Mouse (Mus musculus): Measurements from ENCODE around the gene Gpr4. TPM values are rescaled to one million over a fixed set of nuclear protein-coding genes. Genes with fewer than 3 reads are reported as not detected.

The Gpr4 gene
- polyA plus RNA-seq, 1 experiment from 2014 or later: 1.8 TPM

DNA sequence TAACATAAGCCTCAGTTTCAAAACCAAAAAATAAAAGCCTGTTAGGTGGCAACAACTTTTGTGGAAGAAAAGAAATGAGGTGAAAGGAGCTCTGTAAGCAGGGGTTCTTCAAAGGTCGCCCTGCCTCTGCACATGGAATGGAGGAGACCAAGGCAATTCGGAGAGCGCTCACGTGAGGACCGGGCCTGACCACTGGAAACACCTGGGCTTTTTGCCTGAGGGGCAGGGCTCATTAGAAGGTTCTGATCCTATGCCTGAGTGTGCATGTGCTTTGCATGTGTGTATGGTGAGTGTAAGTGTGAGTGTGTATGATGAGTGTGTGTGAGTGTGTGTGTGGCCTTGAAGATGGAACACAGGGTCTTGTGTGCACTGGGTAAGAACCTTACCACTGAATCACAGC lies 18.6 kb downstream of the Gpr4 start:
- no peak for ATAC-seq (replicated peaks; ENCODE audit: insufficient number of reproducible peaks, low FRiP score, low TSS enrichment, low read depth)
- H3K9ac ChIP-seq (replicated peaks; ENCODE audit: low read length): no peak overlapping the region

GRCm38 (mm10) chr7:19231849-19232248 lies 19.5 kb downstream of the Gpr4 start:
- no peak for ATAC-seq (replicated peaks; ENCODE audit: insufficient number of reproducible peaks, low FRiP score, low TSS enrichment, low read depth)
- no peak for DNase-seq (ENCODE audit: low spot score)
- Histone ChIP-seq H3K27me3 (ENCODE audit: control insufficient read depth, insufficient read depth, low read length) (no peaks in the 10 kb centered on the region), H3K9ac (replicated peaks; ENCODE audit: low read length) (no peak overlapping the region), H3K27ac (replicated peaks; ENCODE audit: low read depth, low read length) (no peak overlapping the region), H3K36me3 (replicated peaks; ENCODE audit: control insufficient read depth, insufficient read depth, low read depth, low read length) (no peaks in the 10 kb centered on the region), H3K4me1 (ENCODE audit: control insufficient read depth, insufficient read depth, low read length) (no peaks in the 10 kb centered on the region), H3K4me3 (ENCODE audit: low read depth, low read length) (no peak overlapping the region), H3K4me2 (ENCODE audit: low read depth, low read length) (no peak overlapping the region), H3K9me3 (replicated peaks; ENCODE audit: control insufficient read depth, low read length) (no peaks in the 10 kb centered on the region)
- WGBS: 85% methylated on average over 3 of the region's 3 CpGs

More for the DNA sequence above, 18.6 kb downstream of the Gpr4 start:
- WGBS: 93% methylated on average over 5 of the region's 5 CpGs
- H3K4me2 ChIP-seq (ENCODE audit: low read depth, low read length): no peak overlapping the region
- no peaks in the 10 kb centered on the region for H3K4me1 ChIP-seq (ENCODE audit: control insufficient read depth, insufficient read depth, low read length)
- no peaks in the 10 kb centered on the region for H3K36me3 ChIP-seq (replicated peaks; ENCODE audit: control insufficient read depth, insufficient read depth, low read depth, low read length)
- no peak overlapping the region for H3K4me3 ChIP-seq (ENCODE audit: low read depth, low read length)
- no peaks in the 10 kb centered on the region for H3K27me3 ChIP-seq (ENCODE audit: control insufficient read depth, insufficient read depth, low read length)
- H3K9me3 ChIP-seq (replicated peaks; ENCODE audit: control insufficient read depth, low read length): no peaks in the 10 kb centered on the region
- H3K27ac ChIP-seq (replicated peaks; ENCODE audit: low read depth, low read length): no peak overlapping the region
- DNase-seq (ENCODE audit: low spot score): no peak

- H3K4me3 ChIP-seq (ENCODE audit: low read depth, low read length): no peak overlapping the region
- H3K4me2 ChIP-seq (ENCODE audit: low read depth, low read length): no peak overlapping the region
- no peak overlapping the region for H3K27ac ChIP-seq (replicated peaks; ENCODE audit: low read depth, low read length)
- H3K4me1 ChIP-seq (ENCODE audit: control insufficient read depth, insufficient read depth, low read length): no peaks in the 10 kb centered on the region
- H3K9me3 ChIP-seq (replicated peaks; ENCODE audit: control insufficient read depth, low read length): no peaks in the 10 kb centered on the region
- no peaks in the 10 kb centered on the region for H3K36me3 ChIP-seq (replicated peaks; ENCODE audit: control insufficient read depth, insufficient read depth, low read depth, low read length)
- ATAC-seq (replicated peaks; ENCODE audit: insufficient number of reproducible peaks, low FRiP score, low TSS enrichment, low read depth): no peak
- H3K27me3 ChIP-seq (ENCODE audit: control insufficient read depth, insufficient read depth, low read length): no peaks in the 10 kb centered on the region
- no peak for DNase-seq (ENCODE audit: low spot score)
- WGBS: 77% methylated on average over 5 of the region's 5 CpGs
- no peak overlapping the region for H3K9ac ChIP-seq (replicated peaks; ENCODE audit: low read length)
These were observed 22.3 kb downstream of the Gpr4 start for GRCm38 (mm10) chr7:19234652-19235051.

GRCm38 (mm10) chr7:19235092-19235671 lies 22.8 kb downstream of the Gpr4 start:
- H3K9me3 ChIP-seq (replicated peaks; ENCODE audit: control insufficient read depth, low read length): no peaks in the 10 kb centered on the region
- DNase-seq (ENCODE audit: low spot score) (no peak), ATAC-seq (replicated peaks; ENCODE audit: insufficient number of reproducible peaks, low FRiP score, low TSS enrichment, low read depth) (no peak)
- no peaks in the 10 kb centered on the region for H3K4me1 ChIP-seq (ENCODE audit: control insufficient read depth, insufficient read depth, low read length)
- no peak overlapping the region; the same call in 1 of the 2 replicates for H3K9ac ChIP-seq (replicated peaks; ENCODE audit: low read length)
- no peaks in the 10 kb centered on the region for H3K27me3 ChIP-seq (ENCODE audit: control insufficient read depth, insufficient read depth, low read length)
- H3K27ac ChIP-seq (replicated peaks; ENCODE audit: low read depth, low read length): no peak overlapping the region
- H3K4me3 ChIP-seq (ENCODE audit: low read depth, low read length): no peak overlapping the region
- H3K36me3 ChIP-seq (replicated peaks; ENCODE audit: control insufficient read depth, insufficient read depth, low read depth, low read length): no peaks in the 10 kb centered on the region
- no peak overlapping the region for H3K4me2 ChIP-seq (ENCODE audit: low read depth, low read length)
- 92% methylated on average over 2 of the region's 2 CpGs for WGBS

DNA sequence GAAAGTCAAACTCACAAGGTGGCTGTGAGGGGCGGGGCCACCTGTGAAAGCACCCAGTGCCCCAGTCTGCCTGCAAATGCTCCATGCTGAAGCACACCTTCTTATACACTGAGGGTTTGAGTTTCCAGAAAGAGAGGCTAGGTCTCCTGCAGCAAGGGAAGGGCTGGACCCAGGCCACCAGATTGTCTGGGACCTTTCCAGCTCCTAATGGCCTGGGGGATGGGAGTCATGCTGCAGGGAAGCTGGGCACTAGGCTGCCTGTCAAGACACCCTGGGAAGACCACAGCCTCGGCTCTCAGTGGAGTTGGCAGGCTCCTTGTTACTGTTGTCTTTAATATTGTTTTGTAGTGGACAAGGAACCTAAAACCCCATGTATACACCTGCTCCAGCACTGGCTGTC lies 24.1 kb downstream of the Gpr4 start:
- Histone ChIP-seq H3K9ac (replicated peaks; ENCODE audit: low read length) (no peak overlapping the region), H3K27ac (replicated peaks; ENCODE audit: low read depth, low read length) (no peak overlapping the region), H3K4me2 (ENCODE audit: low read depth, low read length) (no peak overlapping the region), H3K4me3 (ENCODE audit: low read depth, low read length) (no peak overlapping the region), H3K4me1 (ENCODE audit: control insufficient read depth, insufficient read depth, low read length) (no peaks in the 10 kb centered on the region), H3K36me3 (replicated peaks; ENCODE audit: control insufficient read depth, insufficient read depth, low read depth, low read length) (no peaks in the 10 kb centered on the region), H3K9me3 (replicated peaks; ENCODE audit: control insufficient read depth, low read length) (no peaks in the 10 kb centered on the region), H3K27me3 (ENCODE audit: control insufficient read depth, insufficient read depth, low read length) (no peaks in the 10 kb centered on the region)
- ATAC-seq (replicated peaks; ENCODE audit: insufficient number of reproducible peaks, low FRiP score, low TSS enrichment, low read depth): no peak
- 81% methylated on average over 2 of the region's 2 CpGs for WGBS
- DNase-seq (ENCODE audit: low spot score): no peak

GRCm38 (mm10) chr7:19238344-19238743 lies 26.0 kb downstream of the Gpr4 start:
- Histone ChIP-seq H3K4me2 (ENCODE audit: low read depth, low read length) (no peak overlapping the region), H3K36me3 (replicated peaks; ENCODE audit: control insufficient read depth, insufficient read depth, low read depth, low read length) (no peaks in the 10 kb centered on the region), H3K27me3 (ENCODE audit: control insufficient read depth, insufficient read depth, low read length) (no peaks in the 10 kb centered on the region), H3K4me1 (ENCODE audit: control insufficient read depth, insufficient read depth, low read length) (no peaks in the 10 kb centered on the region), H3K9ac (replicated peaks; ENCODE audit: low read length) (no peak overlapping the region), H3K9me3 (replicated peaks; ENCODE audit: control insufficient read depth, low read length) (no peaks in the 10 kb centered on the region), H3K27ac (replicated peaks; ENCODE audit: low read depth, low read length) (no peak overlapping the region), H3K4me3 (ENCODE audit: low read depth, low read length) (no peak overlapping the region)
- DNase-seq (ENCODE audit: low spot score) (no peak), ATAC-seq (replicated peaks; ENCODE audit: insufficient number of reproducible peaks, low FRiP score, low TSS enrichment, low read depth) (no peak)
- 96% methylated on average over 4 of the region's 4 CpGs for WGBS

DNA sequence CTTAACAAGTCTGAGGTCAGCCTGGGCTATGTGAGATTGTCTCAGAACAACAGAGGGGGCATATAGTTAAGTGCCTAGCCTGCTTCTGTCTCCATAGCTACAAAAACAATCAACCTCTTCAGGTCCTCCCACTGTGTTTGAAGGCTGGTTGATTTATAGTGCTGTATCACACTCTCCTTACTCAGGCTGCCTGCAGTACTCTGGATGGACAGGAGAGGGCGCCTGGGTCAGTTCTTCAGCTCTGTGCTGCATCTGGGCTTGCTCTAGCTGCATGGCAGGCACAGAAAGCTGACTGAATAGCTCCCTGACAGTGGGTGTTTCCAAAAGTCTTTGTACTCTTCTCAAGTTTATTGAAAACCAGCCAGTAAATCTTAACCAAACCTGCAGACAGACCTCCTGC lies 27.1 kb downstream of the Gpr4 start:
- no peaks in the 10 kb centered on the region for H3K36me3 ChIP-seq (replicated peaks; ENCODE audit: control insufficient read depth, insufficient read depth, low read depth, low read length)
- H3K9me3 ChIP-seq (replicated peaks; ENCODE audit: control insufficient read depth, low read length): no peaks in the 10 kb centered on the region
- WGBS: 0% methylated on average over 1 of the region's 1 CpGs
- H3K9ac ChIP-seq (replicated peaks; ENCODE audit: low read length): no peak overlapping the region
- ATAC-seq (replicated peaks; ENCODE audit: insufficient number of reproducible peaks, low FRiP score, low TSS enrichment, low read depth) (peak; percentile 81), DNase-seq (ENCODE audit: low spot score) (peak; percentile 88)
- no peak overlapping the region for H3K4me3 ChIP-seq (ENCODE audit: low read depth, low read length)
- no peaks in the 10 kb centered on the region for H3K27me3 ChIP-seq (ENCODE audit: control insufficient read depth, insufficient read depth, low read length)
- H3K4me1 ChIP-seq (ENCODE audit: control insufficient read depth, insufficient read depth, low read length): no peaks in the 10 kb centered on the region
- H3K4me2 ChIP-seq (ENCODE audit: low read depth, low read length): no peak overlapping the region
- H3K27ac ChIP-seq (replicated peaks; ENCODE audit: low read depth, low read length): no peak overlapping the region

GRCm38 (mm10) chr7:19239986-19240385 lies 27.6 kb downstream of the Gpr4 start:
- no peak overlapping the region for H3K4me3 ChIP-seq (ENCODE audit: low read depth, low read length)
- no peak overlapping the region for H3K27ac ChIP-seq (replicated peaks; ENCODE audit: low read depth, low read length)
- DNase-seq (ENCODE audit: low spot score) (no peak), ATAC-seq (replicated peaks; ENCODE audit: insufficient number of reproducible peaks, low FRiP score, low TSS enrichment, low read depth) (no peak)
- no peaks in the 10 kb centered on the region for H3K27me3 ChIP-seq (ENCODE audit: control insufficient read depth, insufficient read depth, low read length)
- H3K36me3 ChIP-seq (replicated peaks; ENCODE audit: control insufficient read depth, insufficient read depth, low read depth, low read length): no peaks in the 10 kb centered on the region; the same call in 1 of the 2 replicates
- no peak overlapping the region for H3K9ac ChIP-seq (replicated peaks; ENCODE audit: low read length)
- WGBS: 71% methylated on average over 4 of the region's 4 CpGs
- no peak overlapping the region for H3K4me2 ChIP-seq (ENCODE audit: low read depth, low read length)
- H3K4me1 ChIP-seq (ENCODE audit: control insufficient read depth, insufficient read depth, low read length): no peaks in the 10 kb centered on the region
- no peaks in the 10 kb centered on the region for H3K9me3 ChIP-seq (replicated peaks; ENCODE audit: control insufficient read depth, low read length)
